ENCODE assay signal across 9 mouse cellular contexts in genomic region chr1:89554969-89555856, GRCm38 (mm10).
DNase-seq lines count a peak whose midpoint lies in the region; ATAC-seq lines count a peak whose summit lies in the region.
"Had no signal": no experiment of that assay in that cellular context is flagged by ENCODE, and none has a peak within 500 bp of the region (broad histone marks: within the 10 kb centered on the region; RNA-seq: fewer than 3 reads in every experiment).

No protein-coding gene starts in this region.

- peak; percentile 31 for DNase-seq in urinary bladder, postnatal 25 days (ENCODE audit: low spot score)
- no peak for DNase-seq in urinary bladder, adult 2 months (ENCODE audit: low spot score)
- DNase-seq in gastrocnemius, postnatal 25 days, result peak; percentile 68
- no peak for DNase-seq in cerebellum, postnatal 25 days
- no peak for DNase-seq in retina, postnatal 1 day

- WGBS in kidney, embryonic 16.5 days, result 72% methylated on average over 18 of the region's 18 CpGs
- 89% methylated on average over 18 of the region's 18 CpGs for WGBS in midbrain, embryonic 16.5 days

- H3K4me1 ChIP-seq in kidney, embryonic 16.5 days (ENCODE audit: insufficient read depth, low read length), result peaks cover 42% of the 10 kb centered on the region
- peaks cover 22% of the 10 kb centered on the region for H3K4me1 ChIP-seq in midbrain, embryonic 16.5 days (ENCODE audit: control insufficient read depth, insufficient read depth, low read length)

- peak; percentile 44; the same call in 1 of the 2 replicates for ATAC-seq in kidney, embryonic 16.5 days (ENCODE audit: low FRiP score, low TSS enrichment)
- ATAC-seq in midbrain, embryonic 16.5 days, result no peak

- H3K27ac ChIP-seq in kidney, embryonic 16.5 days (ENCODE audit: low read length), result no peak overlapping the region
- H3K27ac ChIP-seq in midbrain, embryonic 16.5 days (ENCODE audit: low read length), result no peak overlapping the region
- H3K27ac ChIP-seq: hindbrain, embryonic 13.5 days; limb, embryonic 13.5 days had no signal

- no peaks in the 10 kb centered on the region for H3K9me3 ChIP-seq in kidney, embryonic 16.5 days (ENCODE audit: low read length)
- no peaks in the 10 kb centered on the region for H3K9me3 ChIP-seq in midbrain, embryonic 16.5 days (replicated peaks; ENCODE audit: control insufficient read depth, low read length, poor library complexity, severe bottlenecking)
- H3K9me3 ChIP-seq: hindbrain, embryonic 13.5 days; limb, embryonic 13.5 days had no signal

- no peak overlapping the region for H3K9ac ChIP-seq in kidney, embryonic 16.5 days (replicated peaks; ENCODE audit: low read length)
- H3K9ac ChIP-seq in midbrain, embryonic 16.5 days (ENCODE audit: low read depth, low read length), result no peak overlapping the region
- H3K9ac ChIP-seq: hindbrain, embryonic 13.5 days; limb, embryonic 13.5 days had no signal

- H3K4me2 ChIP-seq in kidney, embryonic 16.5 days (replicated peaks; ENCODE audit: low read depth, low read length), result no peak overlapping the region
- H3K4me2 ChIP-seq in midbrain, embryonic 16.5 days (ENCODE audit: low read length), result no peak overlapping the region
- H3K4me2 ChIP-seq: hindbrain, embryonic 13.5 days; limb, embryonic 13.5 days had no signal

- no peaks in the 10 kb centered on the region for H3K36me3 ChIP-seq in kidney, embryonic 16.5 days (ENCODE audit: insufficient read depth, low read length)
- H3K36me3 ChIP-seq in midbrain, embryonic 16.5 days (ENCODE audit: control insufficient read depth, insufficient read depth, low read length), result no peaks in the 10 kb centered on the region
- H3K36me3 ChIP-seq: hindbrain, embryonic 13.5 days; limb, embryonic 13.5 days had no signal

- H3K27me3 ChIP-seq in kidney, embryonic 16.5 days (ENCODE audit: insufficient read depth, low read length), result no peaks in the 10 kb centered on the region
- H3K27me3 ChIP-seq in midbrain, embryonic 16.5 days (ENCODE audit: control insufficient read depth, insufficient read depth, low read depth, low read length), result no peaks in the 10 kb centered on the region
- H3K27me3 ChIP-seq: hindbrain, embryonic 13.5 days; limb, embryonic 13.5 days had no signal

- no peak overlapping the region for H3K4me3 ChIP-seq in kidney, embryonic 16.5 days (ENCODE audit: low read length)
- no peak overlapping the region for H3K4me3 ChIP-seq in midbrain, embryonic 16.5 days (ENCODE audit: low read depth, low read length)
- H3K4me3 ChIP-seq: hindbrain, embryonic 13.5 days; limb, embryonic 13.5 days had no signal

Comparison
In these comparisons a context has a peak if more than half of its experiments do, and no peak if none do; other contexts are left out.
1. DNase-seq: peak in urinary bladder, postnatal 25 days (single experiment) and gastrocnemius, postnatal 25 days (single experiment); none in urinary bladder, adult 2 months (single experiment), cerebellum, postnatal 25 days (0 of 2) and retina, postnatal 1 day (single experiment).